ENCODE assay signal across 18 mouse cellular contexts in genomic region chr9:29837344-29837743, GRCm38 (mm10).
"Had no signal": no experiment of that assay in that cellular context is flagged by ENCODE, and none has a peak within 500 bp of the region (broad histone marks: within the 10 kb centered on the region; RNA-seq: fewer than 3 reads in every experiment).

No protein-coding gene starts in this region.

- DNase-seq: kidney, adult 2 months; kidney, postnatal 10 days; kidney, postnatal 36 days; layer of hippocampus, postnatal 36 days; liver, embryonic 13.5 days; lung, adult 2 months; lung, postnatal 14 days; lung, postnatal 4 days; right cerebral cortex, adult 18-20 months; right cerebral cortex, postnatal 14 days; right cerebral cortex, postnatal 4 days; thymus, adult 2 months; thymus, postnatal 14 days; thymus, postnatal 4 days had no signal

- H3K36me3 ChIP-seq: kidney, embryonic 15.5 days; liver, embryonic 13.5 days had no signal

- H3K9me3 ChIP-seq: kidney, embryonic 15.5 days; liver, embryonic 13.5 days had no signal

- H3K27ac ChIP-seq: kidney, embryonic 15.5 days; left cerebral cortex, adult 2 months; liver, embryonic 13.5 days; stomach, postnatal 0 days had no signal

- H3K4me3 ChIP-seq: kidney, embryonic 15.5 days; left cerebral cortex, adult 2 months; liver, embryonic 13.5 days had no signal

- H3K4me1 ChIP-seq: liver, embryonic 13.5 days had no signal

- ATAC-seq: intestine, postnatal 0 days had no signal

- H3K27me3 ChIP-seq: kidney, embryonic 15.5 days; liver, embryonic 13.5 days had no signal

- H3K9ac ChIP-seq: kidney, embryonic 15.5 days; liver, embryonic 13.5 days had no signal

- H3K4me2 ChIP-seq: kidney, embryonic 15.5 days; liver, embryonic 13.5 days had no signal
